Mouse (Mus musculus) CD8-positive naive resting alpha-beta T cell, adult 2 months (primary cell): ENCODE data around the gene Gm9817.

Experiments used
- DNase-seq, 2 experiments: peaks; one replicate each; pipeline ENCODE4 v3.0.0; 2022; ENCODE audit warnings: low read depth in 2 of 2, low spot score in 2 of 2

The Gm9817 gene

GRCm38 (mm10) chr13:45089846-45090245, 11.4 kb downstream of the Gm9817 start:
- no peak for DNase-seq

DNA sequence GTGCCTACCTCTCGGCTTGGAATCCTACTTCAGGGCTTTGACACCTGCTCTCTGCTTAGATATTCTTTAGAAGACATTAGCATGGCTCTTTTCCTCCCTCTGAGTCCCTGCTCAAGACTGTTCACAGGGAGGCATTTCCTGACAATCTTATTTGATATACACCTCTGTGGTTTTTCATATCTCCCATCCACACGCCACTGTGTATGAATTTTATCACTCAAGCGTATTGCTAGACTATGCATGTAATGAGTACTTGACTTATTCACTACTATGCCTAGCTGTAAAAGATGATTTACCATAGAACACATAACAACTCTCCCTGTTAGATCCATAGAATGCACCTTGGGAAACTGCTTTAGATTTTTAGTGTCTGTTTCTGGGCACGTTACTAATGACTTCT, 14.3 kb downstream of the Gm9817 start:
- DNase-seq, result no peak

DNA sequence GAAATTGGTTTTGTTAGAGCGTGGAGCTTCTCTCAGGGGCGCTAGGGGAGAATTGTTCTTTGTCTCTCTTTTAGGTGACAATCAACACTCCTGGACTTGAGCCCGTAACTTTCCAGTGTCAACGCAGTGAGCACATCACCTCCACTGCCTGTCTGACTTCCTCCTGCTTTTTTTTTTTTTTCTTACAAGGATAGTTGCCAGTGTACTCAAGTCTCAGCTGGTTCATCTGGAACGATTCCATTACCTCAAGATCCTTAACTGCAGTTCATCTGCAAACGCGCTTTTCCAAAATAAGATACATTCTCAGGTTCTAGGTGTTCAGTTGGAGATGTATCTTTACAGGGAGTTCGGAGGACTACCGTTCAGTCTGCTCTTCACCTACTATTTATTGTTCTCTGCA, 16.5 kb downstream of the Gm9817 start:
- no peak for DNase-seq

DNA sequence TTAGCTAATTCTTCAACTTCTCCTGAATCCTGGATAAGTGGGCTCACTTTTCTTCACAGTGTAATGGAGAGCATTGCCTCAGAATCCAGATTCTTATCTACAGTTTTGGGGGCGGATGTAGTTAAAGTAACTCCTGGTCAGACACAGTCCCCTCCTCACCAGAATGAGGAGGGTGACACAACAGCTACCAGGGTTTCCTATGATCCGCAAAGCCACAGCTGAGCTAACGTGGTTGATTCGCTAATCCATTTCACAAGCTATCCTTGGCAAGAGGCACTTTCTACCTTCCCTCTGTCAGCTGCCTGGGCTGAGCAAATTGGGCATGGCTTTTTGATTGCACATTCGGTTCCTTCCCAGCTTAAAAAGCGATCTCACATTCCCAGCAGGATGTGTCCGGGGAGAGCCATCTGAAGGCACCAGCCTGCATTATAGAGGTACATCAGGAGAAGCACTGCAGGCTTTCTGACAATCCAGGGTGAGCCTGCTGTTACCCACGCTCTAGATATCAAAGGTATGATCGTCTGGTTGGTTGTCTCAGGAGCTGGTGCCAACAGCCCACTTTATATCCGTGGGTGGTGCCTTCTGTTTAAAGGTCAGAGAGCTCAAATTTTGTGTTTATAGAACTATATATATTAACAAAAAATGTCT, 21.2 kb downstream of the Gm9817 start:
- no peak for DNase-seq

GRCm38 (mm10) chr13:45106480-45106879, 28.0 kb downstream of the Gm9817 start:
- no peak for DNase-seq

GRCm38 (mm10) chr13:45108851-45109390, 30.4 kb downstream of the Gm9817 start:
- no peak for DNase-seq

DNA sequence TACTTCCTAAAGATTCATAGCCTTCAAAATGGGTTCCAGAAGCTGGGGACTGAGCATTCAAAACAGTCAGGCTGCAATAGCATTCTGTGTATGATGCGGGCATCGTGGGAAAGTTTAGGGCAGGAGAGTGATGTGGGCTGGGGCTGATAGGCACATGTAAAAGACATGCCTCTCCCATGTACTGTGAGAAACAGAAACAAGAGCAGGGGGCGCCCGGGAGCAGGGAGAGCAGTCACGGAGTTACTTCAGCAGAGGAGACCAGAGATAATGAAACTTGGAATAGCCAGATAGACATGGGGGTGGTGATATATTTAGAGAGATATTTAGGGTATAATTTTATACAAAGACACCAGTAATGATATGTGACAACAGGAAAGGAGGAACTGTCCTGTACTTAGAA, 39.9 kb downstream of the Gm9817 start:
- DNase-seq, result no peak

DNA sequence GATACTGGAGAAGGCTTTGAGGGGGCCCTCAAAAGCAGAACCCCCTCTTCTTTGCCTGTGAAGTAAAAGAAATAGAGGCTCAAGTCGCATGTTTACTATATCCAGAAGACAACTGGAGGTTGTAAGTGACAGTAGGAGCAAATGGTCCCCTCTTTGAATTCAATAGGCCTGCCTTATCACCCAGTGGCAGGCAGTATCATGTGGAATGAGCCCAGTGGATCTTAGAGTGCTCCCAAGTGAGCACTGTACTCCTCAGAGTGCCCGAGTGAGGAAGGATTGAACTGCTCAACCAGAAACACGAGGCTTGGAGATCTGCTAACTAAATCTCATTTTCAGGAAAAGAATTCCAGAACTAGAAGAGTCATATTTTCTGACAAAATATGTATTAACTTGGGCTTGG, 40.3 kb downstream of the Gm9817 start:
- DNase-seq, result no peak
